Mouse (Mus musculus): ENCODE measurements at regions not wholly inside any gene's neighbourhood (a gene's known extent, or its start where the extent isn't known, plus 50 kb on each side); places are given as distances from the start of the nearest gene placed in this dataset.

DNA sequence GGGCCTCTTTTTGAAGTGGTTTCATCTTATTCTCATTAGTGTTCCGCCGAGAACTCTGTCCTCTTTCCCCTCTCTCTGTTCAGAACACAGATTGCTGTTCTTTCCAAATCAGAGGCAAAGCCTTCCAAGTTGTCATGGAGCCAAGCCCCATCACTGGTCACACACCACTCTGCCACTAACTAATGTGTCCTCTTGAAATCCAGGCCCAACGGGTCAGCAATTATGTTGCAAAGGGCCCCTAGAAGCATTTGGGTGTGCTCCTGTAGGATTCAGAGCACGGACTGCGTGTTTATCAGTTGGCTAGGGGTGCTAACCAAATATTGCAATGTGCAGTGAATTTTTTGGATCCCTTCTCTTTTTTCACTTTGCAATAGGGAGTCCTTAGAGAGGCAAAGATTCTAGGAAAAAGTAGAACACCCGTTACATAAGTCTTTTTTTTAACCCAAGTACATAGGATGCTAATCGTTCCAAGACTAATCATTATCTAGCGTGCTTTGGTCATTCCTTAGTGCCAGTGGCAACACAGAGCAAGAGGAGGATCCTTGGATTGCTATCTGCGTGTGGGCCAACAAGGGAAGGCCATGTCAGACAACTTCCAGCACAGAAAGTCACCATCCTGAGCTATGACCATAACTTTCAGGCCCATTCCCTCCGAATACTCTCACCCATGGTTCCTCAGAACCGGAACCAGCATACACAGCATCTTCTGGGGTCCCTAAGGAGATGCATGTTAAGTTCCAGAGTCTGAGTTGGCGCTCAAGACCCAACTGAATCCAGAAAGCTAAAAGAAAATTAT, 99.8 kb upstream of the Cd180 start:
- no peak overlapping the region for H3K4me3 ChIP-seq
- no peaks in the 10 kb centered on the region for H3K36me3 ChIP-seq
- H3K4me1 ChIP-seq (replicated peaks): no peaks in the 10 kb centered on the region; the same call in 1 of the 2 replicates
- 95% methylated on average over 12 of the region's 12 CpGs for WGBS
- no peaks in the 10 kb centered on the region for H3K9me3 ChIP-seq
- no peak overlapping the region for H3K27ac ChIP-seq
- no peak for DNase-seq (ENCODE audit: low spot score)
- no peaks in the 10 kb centered on the region for H3K27me3 ChIP-seq (ENCODE audit: insufficient read depth, poor library complexity, severe bottlenecking)

DNA sequence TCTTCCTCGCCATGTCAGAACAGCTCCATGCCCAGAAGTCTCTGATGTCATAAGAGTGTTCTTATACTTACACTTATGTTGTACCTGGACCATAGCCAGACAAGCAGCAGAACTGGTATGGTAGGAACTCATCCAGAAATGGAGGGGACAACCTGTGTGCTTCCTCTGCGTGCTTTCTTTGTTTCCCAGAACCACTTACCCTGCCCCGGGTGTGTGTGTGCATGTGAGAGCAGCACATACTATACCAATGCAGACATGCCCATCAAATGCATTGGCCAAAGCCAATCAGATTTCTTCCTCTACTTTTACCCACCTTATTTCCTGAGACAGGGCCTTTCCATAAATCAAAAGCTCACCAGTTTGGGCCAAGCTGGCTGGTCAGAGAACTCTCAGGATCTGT, 99.2 kb upstream of the Cd180 start:
- Histone ChIP-seq H3K9me3 (no peaks in the 10 kb centered on the region), H3K27ac (no peak overlapping the region), H3K36me3 (no peaks in the 10 kb centered on the region), H3K27me3 (ENCODE audit: insufficient read depth, poor library complexity, severe bottlenecking) (no peaks in the 10 kb centered on the region), H3K4me1 (replicated peaks) (no peaks in the 10 kb centered on the region; the same call in 1 of the 2 replicates), H3K4me3 (no peak overlapping the region)
- WGBS: 92% methylated on average over 3 of the region's 3 CpGs
- no peak for DNase-seq (ENCODE audit: low spot score)

DNA sequence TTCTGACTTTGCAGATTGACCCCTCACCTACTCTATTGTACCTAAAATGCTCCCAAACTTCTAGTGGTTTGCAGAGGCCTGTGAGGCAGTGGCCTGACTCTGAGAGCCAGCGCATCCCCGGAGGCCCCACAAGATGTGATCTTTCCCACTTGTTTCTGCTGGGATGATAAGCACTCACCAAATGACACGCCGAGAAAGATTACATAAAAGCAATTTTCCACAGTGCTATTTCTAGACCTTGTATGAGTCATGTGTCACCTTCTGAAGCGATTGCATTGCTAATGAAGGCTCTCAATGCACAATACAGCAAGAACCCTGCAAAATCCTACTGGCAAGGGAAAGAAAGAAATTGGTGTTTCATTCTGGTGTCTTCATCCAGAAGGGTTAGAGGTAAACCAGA, 97.8 kb upstream of the Cd180 start:
- peaks cover 10% of the 10 kb centered on the region for H3K4me1 ChIP-seq (replicated peaks)
- no peak for DNase-seq (ENCODE audit: low spot score)
- no peaks in the 10 kb centered on the region for H3K9me3 ChIP-seq
- H3K27me3 ChIP-seq (ENCODE audit: insufficient read depth, poor library complexity, severe bottlenecking): no peaks in the 10 kb centered on the region
- H3K4me3 ChIP-seq: no peak overlapping the region
- no peak overlapping the region for H3K27ac ChIP-seq
- WGBS: 89% methylated on average over 5 of the region's 5 CpGs
- no peaks in the 10 kb centered on the region for H3K36me3 ChIP-seq

- no peaks in the 10 kb centered on the region for H3K9me3 ChIP-seq
- DNase-seq (ENCODE audit: low spot score): no peak
- 85% methylated on average over 2 of the region's 2 CpGs for WGBS
- no peaks in the 10 kb centered on the region for H3K27me3 ChIP-seq (ENCODE audit: insufficient read depth, poor library complexity, severe bottlenecking)
- H3K36me3 ChIP-seq: no peaks in the 10 kb centered on the region
- peaks cover 10% of the 10 kb centered on the region for H3K4me1 ChIP-seq (replicated peaks)
- no peak overlapping the region for H3K4me3 ChIP-seq
- H3K27ac ChIP-seq: no peak overlapping the region
These were observed 97.3 kb upstream of the Cd180 start for GRCm38 (mm10) chr13:102596101-102596500.

GRCm38 (mm10) chr13:102598181-102598580, 95.2 kb upstream of the Cd180 start:
- no peak for DNase-seq (ENCODE audit: low spot score)
- 80% methylated on average over 5 of the region's 5 CpGs for WGBS

GRCm38 (mm10) chr13:102599602-102600001, 93.8 kb upstream of the Cd180 start:
- 68% methylated on average over 3 of the region's 3 CpGs for WGBS
- peaks cover 10% of the 10 kb centered on the region for H3K4me1 ChIP-seq (replicated peaks)
- H3K9me3 ChIP-seq: no peaks in the 10 kb centered on the region
- H3K4me3 ChIP-seq: no peak overlapping the region
- no peak overlapping the region for H3K27ac ChIP-seq
- H3K27me3 ChIP-seq (ENCODE audit: insufficient read depth, poor library complexity, severe bottlenecking): no peaks in the 10 kb centered on the region
- no peaks in the 10 kb centered on the region for H3K36me3 ChIP-seq
- no peak for DNase-seq (ENCODE audit: low spot score)

More at GRCm38 (mm10) chr13:102598181-102598580, 95.2 kb upstream of the Cd180 start:
- no peaks in the 10 kb centered on the region for H3K36me3 ChIP-seq
- no peaks in the 10 kb centered on the region for H3K9me3 ChIP-seq
- peaks cover 10% of the 10 kb centered on the region for H3K4me1 ChIP-seq (replicated peaks)
- H3K27me3 ChIP-seq (ENCODE audit: insufficient read depth, poor library complexity, severe bottlenecking): no peaks in the 10 kb centered on the region
- H3K4me3 ChIP-seq: no peak overlapping the region
- no peak overlapping the region for H3K27ac ChIP-seq

DNA sequence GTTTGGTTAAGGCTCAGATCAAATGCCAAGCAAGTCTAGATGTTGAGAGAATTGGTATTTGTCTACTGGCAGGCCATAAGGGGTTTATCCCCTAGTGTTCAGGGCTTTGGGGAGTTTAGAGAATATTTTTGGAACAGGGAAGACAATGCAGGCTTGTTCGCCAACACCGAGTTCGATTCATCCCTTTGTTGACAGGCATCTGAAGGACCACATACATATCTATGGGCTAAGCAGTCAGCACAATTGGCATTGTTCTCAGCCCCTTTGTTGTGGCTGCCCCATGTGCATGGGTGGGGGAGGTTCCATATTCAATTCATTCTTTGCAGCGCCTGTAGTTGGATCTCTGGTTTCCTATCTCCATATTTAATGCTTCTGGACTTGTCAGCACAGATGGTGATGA, 93.3 kb upstream of the Cd180 start:
- H3K27me3 ChIP-seq (ENCODE audit: insufficient read depth, poor library complexity, severe bottlenecking): no peaks in the 10 kb centered on the region
- H3K9me3 ChIP-seq: no peaks in the 10 kb centered on the region
- H3K36me3 ChIP-seq: no peaks in the 10 kb centered on the region
- H3K4me1 ChIP-seq (replicated peaks): peaks cover 10% of the 10 kb centered on the region
- H3K27ac ChIP-seq: 0 out of 2 replicates have a peak overlapping the region, but pooled peaks have one; percentile 35
- no peak overlapping the region for H3K4me3 ChIP-seq
- 48% methylated on average over 4 of the region's 4 CpGs for WGBS
- DNase-seq (ENCODE audit: low spot score): peak; percentile 11

DNA sequence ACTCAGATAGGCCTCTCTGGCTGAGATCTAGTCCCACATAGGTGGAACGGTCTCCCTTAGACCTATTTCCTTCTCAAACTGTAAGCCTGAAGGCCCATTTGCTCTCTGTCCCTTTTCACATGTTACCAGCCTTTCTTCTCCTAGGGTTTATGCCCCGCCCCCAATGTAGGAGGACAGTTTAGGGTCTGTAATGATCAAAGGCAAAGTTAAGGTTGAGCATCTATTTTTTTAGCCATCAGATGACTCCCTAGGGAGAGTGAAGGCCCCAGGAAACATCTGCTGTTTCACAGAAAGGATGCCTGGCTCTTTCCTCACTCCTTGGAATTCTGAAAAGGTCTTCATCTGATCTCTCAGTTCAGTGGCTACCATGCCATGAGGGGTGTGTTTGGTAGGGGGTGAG, 68.9 kb upstream of the Cd180 start:
- Histone ChIP-seq H3K4me3 (no peak overlapping the region), H3K27ac (no peak overlapping the region), H3K27me3 (ENCODE audit: insufficient read depth, poor library complexity, severe bottlenecking) (no peaks in the 10 kb centered on the region), H3K36me3 (no peaks in the 10 kb centered on the region), H3K9me3 (no peaks in the 10 kb centered on the region), H3K4me1 (replicated peaks) (peaks cover 9% of the 10 kb centered on the region; the same call in 1 of the 2 replicates)
- 82% methylated on average over 2 of the region's 2 CpGs for WGBS
- no peak for DNase-seq (ENCODE audit: low spot score)

- no peak overlapping the region for H3K4me3 ChIP-seq
- H3K27me3 ChIP-seq (ENCODE audit: insufficient read depth, poor library complexity, severe bottlenecking): no peaks in the 10 kb centered on the region
- DNase-seq (ENCODE audit: low spot score): peak; percentile 70
- H3K27ac ChIP-seq: peak overlapping the region; percentile 45
- H3K4me1 ChIP-seq (replicated peaks): peaks cover 9% of the 10 kb centered on the region; the same call in 1 of the 2 replicates
- no peaks in the 10 kb centered on the region for H3K9me3 ChIP-seq
- WGBS: 66% methylated on average over 8 of the region's 8 CpGs
- no peaks in the 10 kb centered on the region for H3K36me3 ChIP-seq
These were observed 68.1 kb upstream of the Cd180 start for GRCm38 (mm10) chr13:102625171-102625835.

- DNase-seq (ENCODE audit: low spot score): no peak
- no peak overlapping the region for H3K4me3 ChIP-seq
- H3K36me3 ChIP-seq: no peaks in the 10 kb centered on the region
- 68% methylated on average over 5 of the region's 5 CpGs for WGBS
- no peaks in the 10 kb centered on the region for H3K27me3 ChIP-seq (ENCODE audit: insufficient read depth, poor library complexity, severe bottlenecking)
- H3K9me3 ChIP-seq: no peaks in the 10 kb centered on the region
- H3K27ac ChIP-seq: peak overlapping the region; percentile 45
- peaks cover 9% of the 10 kb centered on the region; the same call in 1 of the 2 replicates for H3K4me1 ChIP-seq (replicated peaks)
These were observed 67.5 kb upstream of the Cd180 start for GRCm38 (mm10) chr13:102625836-102626340.

- no peaks in the 10 kb centered on the region for H3K36me3 ChIP-seq
- H3K4me3 ChIP-seq: no peak overlapping the region
- H3K4me1 ChIP-seq (replicated peaks): peaks cover 9% of the 10 kb centered on the region; the same call in 1 of the 2 replicates
- 89% methylated on average over 4 of the region's 4 CpGs for WGBS
- H3K9me3 ChIP-seq: no peaks in the 10 kb centered on the region
- no peak overlapping the region for H3K27ac ChIP-seq
- DNase-seq (ENCODE audit: low spot score): no peak
- no peaks in the 10 kb centered on the region for H3K27me3 ChIP-seq (ENCODE audit: insufficient read depth, poor library complexity, severe bottlenecking)
These were observed 65.6 kb upstream of the Cd180 start for GRCm38 (mm10) chr13:102627786-102628185.

DNA sequence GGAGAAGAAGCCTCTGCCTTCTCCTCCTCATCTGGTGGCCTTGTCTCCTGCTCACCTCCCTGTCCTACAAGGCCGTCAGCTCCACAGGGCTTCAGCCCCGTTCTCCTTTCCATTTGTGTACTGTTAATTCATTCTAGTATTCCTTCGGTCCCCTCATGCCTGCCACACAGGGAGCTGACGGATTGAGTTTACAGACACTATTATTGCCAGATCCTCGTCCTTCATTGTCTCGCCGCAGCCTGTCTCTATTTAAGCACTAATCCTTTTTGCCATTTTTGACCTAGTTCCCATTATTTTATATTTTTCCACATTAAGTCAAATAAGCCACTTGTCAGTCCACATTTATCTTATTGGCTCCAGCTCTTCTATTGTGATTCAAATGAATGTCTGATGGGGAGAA, 64.2 kb upstream of the Cd180 start:
- WGBS: 61% methylated on average over 7 of the region's 7 CpGs
- Histone ChIP-seq H3K9me3 (no peaks in the 10 kb centered on the region), H3K4me1 (replicated peaks) (peaks cover 9% of the 10 kb centered on the region; the same call in 1 of the 2 replicates), H3K27me3 (ENCODE audit: insufficient read depth, poor library complexity, severe bottlenecking) (no peaks in the 10 kb centered on the region), H3K36me3 (no peaks in the 10 kb centered on the region), H3K27ac (no peak overlapping the region), H3K4me3 (no peak overlapping the region)
- no peak for DNase-seq (ENCODE audit: low spot score)
